Mouse (Mus musculus): ENCODE data around the gene Psmb5. TPM values are rescaled to one million over a fixed set of nuclear protein-coding genes. Genes with fewer than 3 reads are reported as not detected.

The Psmb5 gene
- polyA plus RNA-seq (2012; fragmentation: generic; extraction: Trizol): 100 to 1,000 TPM; 235 to 495 TPM

GRCm38 (mm10) chr14:54617897-54618365 lies at the start of gene Psmb5:
TSS of gene Psmb5 (minus strand) at chr14:54618022.

GRCm38 (mm10) chr14:54641305-54641969 lies 23.6 kb upstream of the Psmb5 start, which contains the start of gene Cdh24:
TSS of gene Cdh24 (minus strand) at chr14:54641364.

GRCm38 (mm10) chr14:54640946-54641304 lies 23.1 kb upstream of the Psmb5 start, which contains the start of gene Gm17606:
TSS of gene Gm17606 (plus strand) at chr14:54640952.

DNA sequence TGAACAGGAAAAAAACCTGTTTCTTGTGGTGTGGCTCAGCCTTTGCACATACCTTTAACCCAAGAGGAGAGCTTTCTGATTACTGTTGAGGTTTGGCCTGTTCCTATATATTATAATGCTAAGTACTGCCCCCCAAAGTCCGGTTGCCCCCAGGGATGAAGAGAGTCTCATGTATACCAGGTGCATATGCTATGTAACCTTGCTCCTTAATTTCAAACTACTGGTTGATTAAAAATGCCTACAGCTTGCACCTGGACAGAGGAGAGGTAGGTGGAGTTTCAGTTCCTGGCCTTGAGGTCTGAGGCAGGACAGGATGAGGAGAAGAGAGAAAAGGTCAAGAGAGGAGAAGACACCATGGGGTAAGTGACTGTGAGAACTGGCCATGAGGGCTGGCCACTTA lies 3.3 kb upstream of the Psmb5 start, which contains the start of gene Psmb11:
Gene Psmb11, plus strand, starts transcription at position 301 of the 400 bp plus-strand sequence.

GRCm38 (mm10) chr14:54605752-54606321 lies 12.0 kb downstream of the Psmb5 start, which contains the start of gene 4931414P19Rik:
TSS of gene 4931414P19Rik (minus strand) at chr14:54605993.

DNA sequence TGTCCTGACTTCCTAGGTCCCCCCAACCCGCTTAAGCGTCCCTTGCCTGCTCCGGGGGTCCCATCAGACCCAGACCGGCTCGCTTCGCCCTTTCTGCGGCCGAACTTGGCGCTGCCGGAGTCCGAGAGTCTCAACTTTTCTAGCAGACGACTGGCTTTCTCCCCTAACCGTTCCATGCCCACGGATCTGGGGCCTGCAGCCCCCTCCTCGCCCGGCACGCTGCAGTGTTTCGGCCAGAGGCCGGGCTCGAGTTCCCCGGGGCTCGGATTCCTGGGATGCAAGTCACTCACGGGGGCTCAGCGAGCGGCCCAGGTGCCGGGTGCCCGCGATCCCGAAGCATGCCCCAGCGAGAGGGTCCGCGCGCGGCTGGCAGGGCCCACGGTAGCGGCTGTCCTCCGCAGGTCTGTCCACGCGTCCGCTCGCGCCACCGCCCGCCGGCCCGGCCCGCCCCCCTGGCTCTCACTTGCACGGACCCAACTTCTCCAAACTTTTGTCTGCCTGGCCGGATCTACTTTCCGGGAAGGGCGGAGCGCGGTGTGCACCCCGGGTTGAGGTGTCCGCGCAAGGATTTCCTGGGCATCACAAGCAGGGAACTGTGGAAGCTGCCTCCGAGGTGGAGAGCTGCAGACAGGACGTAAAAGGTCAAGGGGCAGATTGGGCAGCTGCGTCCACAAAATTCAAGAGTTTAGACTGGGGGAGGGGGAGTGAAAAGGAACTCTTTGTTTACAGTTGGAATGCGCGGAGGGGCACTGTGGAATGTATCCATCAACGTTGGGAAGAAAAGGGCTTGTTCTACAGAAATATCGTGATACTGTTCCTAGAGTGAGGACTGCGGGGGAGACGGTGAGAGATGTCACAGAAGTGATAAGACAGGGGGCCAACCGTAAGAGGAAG lies 40.5 kb downstream of the Psmb5 start, which contains the start of gene Ajuba:
Gene Ajuba, minus strand, starts transcription at position 470 of the 894 bp plus-strand sequence.

Other genes with a start within 250 kb of the Psmb5 start
- gene Slc7a7, start 200.2 kb downstream of the Psmb5 start, polyA plus RNA-seq (2012; fragmentation: generic; extraction: Trizol): 1 to 10 TPM in 1 of 2 experiments, under 1 TPM in 1; 0.19 to 1.9 TPM
- gene Mrpl52, start 191.1 kb downstream of the Psmb5 start, polyA plus RNA-seq (2012; fragmentation: generic; extraction: Trizol): 100 to 1,000 TPM; 362 to 381 TPM
- gene Mmp14, start 186.4 kb downstream of the Psmb5 start, polyA plus RNA-seq (2012; fragmentation: generic; extraction: Trizol): 100 to 1,000 TPM in 1 of 2 experiments, 10 to 100 TPM in 1; 33.7 to 322 TPM
- gene Lrp10, start 153.9 kb downstream of the Psmb5 start, polyA plus RNA-seq (2012; fragmentation: generic; extraction: Trizol): 10 to 100 TPM; 33.4 to 60.8 TPM
- under 1 TPM in 1 of 2 experiments, not detected in 1; 0.18 TPM for gene Rem2, start 141.9 kb downstream of the Psmb5 start, polyA plus RNA-seq (2012; fragmentation: generic; extraction: Trizol)
- 10 to 100 TPM; 35.7 to 56.0 TPM for gene Prmt5, start 100.5 kb downstream of the Psmb5 start, polyA plus RNA-seq (2012; fragmentation: generic; extraction: Trizol)
- 10 to 100 TPM; 27.7 to 29.6 TPM for gene Haus4, start 63.4 kb downstream of the Psmb5 start, polyA plus RNA-seq (2012; fragmentation: generic; extraction: Trizol)
- gene Ajuba, start 40.5 kb downstream of the Psmb5 start, polyA plus RNA-seq (2012; fragmentation: generic; extraction: Trizol): 10 to 100 TPM; 13.2 to 19.5 TPM
- 1 to 10 TPM; 1.4 to 8.7 TPM for gene 4931414P19Rik, start 12.0 kb downstream of the Psmb5 start, polyA plus RNA-seq (2012; fragmentation: generic; extraction: Trizol)
- under 1 TPM; 0.02 TPM for gene Psmb11, start 3.4 kb upstream of the Psmb5 start, polyA plus RNA-seq (2012; fragmentation: generic; extraction: Trizol)
- not detected for gene Gm17606, start 22.9 kb upstream of the Psmb5 start, polyA plus RNA-seq (2012; fragmentation: generic; extraction: Trizol)
- gene Cdh24, start 23.3 kb upstream of the Psmb5 start, polyA plus RNA-seq (2012; fragmentation: generic; extraction: Trizol): 1 to 10 TPM in 1 of 2 experiments, under 1 TPM in 1; 0.97 to 2.1 TPM
- gene 1700123O20Rik, start 68.2 kb upstream of the Psmb5 start, polyA plus RNA-seq (2012; fragmentation: generic; extraction: Trizol): 10 to 100 TPM in 1 of 2 experiments, 1 to 10 TPM in 1; 7.4 to 30.1 TPM
- 10 to 100 TPM; 31.4 to 94.4 TPM for gene Acin1, start 68.9 kb upstream of the Psmb5 start, polyA plus RNA-seq (2012; fragmentation: generic; extraction: Trizol)
- gene Gm29776, start 80.8 kb upstream of the Psmb5 start, polyA plus RNA-seq (2012; fragmentation: generic; extraction: Trizol): under 1 TPM in 1 of 2 experiments, not detected in 1; 0.06 TPM
- gene Cebpe, start 94.2 kb upstream of the Psmb5 start, polyA plus RNA-seq (2012; fragmentation: generic; extraction: Trizol): not detected
- under 1 TPM in 1 of 2 experiments, not detected in 1; 0.01 TPM for gene Slc7a8, start 163.9 kb upstream of the Psmb5 start, polyA plus RNA-seq (2012; fragmentation: generic; extraction: Trizol)
- not detected for gene Rnf212b, start 196.1 kb upstream of the Psmb5 start, polyA plus RNA-seq (2012; fragmentation: generic; extraction: Trizol)

Data from C3H10T1/2 (cell line).